Mouse (Mus musculus): ENCODE measurements around the gene Marco. TPM values are rescaled to one million over a fixed set of nuclear protein-coding genes. Genes with fewer than 3 reads are reported as not detected.

Marco gene
- total RNA-seq (2017), result not detected in 3 replicates

DNA sequence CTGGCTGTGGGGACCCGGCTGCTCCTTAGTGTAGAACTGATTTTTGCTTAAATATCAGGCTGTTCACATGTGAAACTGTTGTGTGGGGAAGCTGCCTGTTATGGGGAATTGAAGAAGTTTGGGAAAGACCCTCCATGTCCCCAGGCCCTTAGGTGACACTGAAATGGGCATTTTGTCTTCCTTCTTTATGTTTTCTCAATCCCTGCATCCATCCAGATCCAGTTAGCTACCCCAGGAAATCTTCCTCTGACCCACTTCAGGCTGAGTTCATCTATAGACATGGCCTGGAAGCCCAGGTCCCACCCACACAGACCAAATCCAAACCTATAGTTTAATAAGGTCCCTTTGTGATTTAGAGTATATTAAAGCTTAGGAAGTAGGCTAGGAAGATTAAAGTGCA is at the start of gene Marco:
Marco (minus strand) TSS at position 101 of the 400 bp plus-strand sequence.
- ATAC-seq (replicated peaks; ENCODE audit: insufficient number of reproducible peaks, low FRiP score, low TSS enrichment, poor library complexity, severe bottlenecking), result no peak

DNA sequence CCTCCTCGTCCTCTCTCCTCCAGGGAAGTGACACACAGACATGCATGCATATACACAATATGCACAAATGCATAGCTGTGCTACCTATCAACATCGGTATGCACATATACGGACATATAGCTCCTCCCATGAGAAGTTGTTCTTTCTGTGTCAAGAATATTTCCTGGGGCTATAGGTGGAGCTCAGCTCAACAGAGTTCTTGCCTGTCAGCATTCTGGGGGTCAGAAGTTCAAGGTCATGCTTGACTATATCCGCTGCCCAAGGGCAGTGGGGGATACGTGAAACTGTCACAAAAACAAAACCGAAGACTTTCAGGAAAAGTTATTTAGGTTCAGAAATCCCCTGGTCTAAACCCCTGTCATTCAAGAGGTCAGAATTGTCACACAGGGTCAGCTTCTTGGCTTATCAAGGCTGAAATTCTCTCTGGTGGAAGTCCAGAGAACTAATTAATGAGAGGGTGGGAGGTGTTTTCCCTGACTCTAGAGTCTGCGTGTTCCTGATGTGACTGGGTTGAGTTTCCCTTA is 34.7 kb upstream of the Marco start:
- no peak for ATAC-seq (replicated peaks; ENCODE audit: insufficient number of reproducible peaks, low FRiP score, low TSS enrichment, poor library complexity, severe bottlenecking)

DNA sequence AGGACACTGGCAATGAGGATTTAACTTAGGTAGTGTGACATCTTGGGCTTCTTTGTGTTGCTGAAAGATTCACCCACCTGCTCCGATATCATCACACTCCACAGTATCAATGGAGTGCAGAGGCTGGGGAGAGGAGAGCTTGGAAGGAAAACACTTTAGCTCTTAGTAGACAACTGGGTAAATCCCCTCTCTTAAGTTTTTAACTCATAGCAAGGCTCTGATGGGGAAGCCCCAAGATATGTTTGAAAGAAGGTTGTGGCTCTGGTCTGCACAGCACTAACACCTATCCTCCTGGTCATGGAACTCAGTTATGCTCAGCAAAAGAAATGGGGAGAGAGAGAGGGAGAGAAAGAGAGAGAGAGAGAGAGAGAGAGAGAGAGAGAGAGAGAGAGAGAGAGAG is 32.2 kb upstream of the Marco start:
- ATAC-seq (replicated peaks; ENCODE audit: insufficient number of reproducible peaks, low FRiP score, low TSS enrichment, poor library complexity, severe bottlenecking), result no peak

DNA sequence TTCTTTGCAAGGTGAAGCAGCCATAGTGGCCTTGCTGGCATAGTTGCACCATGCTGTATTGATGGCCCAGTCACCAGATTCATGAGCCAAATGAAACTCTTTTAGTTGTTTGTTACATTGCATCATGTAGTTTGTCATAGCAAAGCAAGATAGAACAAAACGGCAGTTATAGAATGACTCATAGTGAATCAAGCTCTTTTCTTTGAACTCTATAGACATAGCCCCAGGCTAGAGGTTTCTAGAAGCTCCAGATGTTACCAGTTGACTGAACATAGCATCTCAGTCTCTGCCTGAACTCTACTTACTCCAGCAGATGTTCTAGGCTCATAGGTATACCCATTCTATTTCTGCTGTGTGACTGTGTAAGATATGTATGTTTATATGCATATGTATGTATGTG is 31.1 kb upstream of the Marco start:
- ATAC-seq (replicated peaks; ENCODE audit: insufficient number of reproducible peaks, low FRiP score, low TSS enrichment, poor library complexity, severe bottlenecking), result no peak

DNA sequence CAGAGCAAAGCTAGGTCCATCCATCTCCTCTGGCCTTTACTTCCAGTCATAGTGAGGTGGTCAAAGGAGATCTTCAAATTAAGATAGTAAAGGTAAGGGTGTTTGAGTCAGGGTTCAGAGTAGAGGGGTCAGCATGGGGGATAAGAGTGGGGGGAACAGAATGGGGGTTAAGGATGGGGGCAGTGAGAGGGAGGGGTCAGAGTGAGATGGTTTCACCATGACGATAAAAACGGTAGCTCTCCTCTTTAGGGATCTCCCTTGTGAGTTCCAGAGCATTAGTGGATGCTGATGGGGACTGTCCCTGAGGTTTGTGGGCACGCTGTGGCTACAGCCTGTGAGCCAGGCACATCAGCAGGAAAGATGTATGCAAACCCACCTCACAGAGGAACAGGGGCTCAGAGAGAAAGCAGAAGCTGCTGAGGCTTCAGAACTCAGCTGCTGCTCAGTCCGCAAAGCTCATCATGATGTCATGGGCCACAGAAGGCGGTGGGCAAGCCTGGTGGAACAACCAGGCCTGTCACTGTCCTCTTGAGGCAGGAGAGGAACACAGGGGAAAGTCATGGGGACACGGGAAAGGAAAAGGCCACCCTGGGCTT is 27.6 kb upstream of the Marco start:
- no peak for ATAC-seq (replicated peaks; ENCODE audit: insufficient number of reproducible peaks, low FRiP score, low TSS enrichment, poor library complexity, severe bottlenecking)

DNA sequence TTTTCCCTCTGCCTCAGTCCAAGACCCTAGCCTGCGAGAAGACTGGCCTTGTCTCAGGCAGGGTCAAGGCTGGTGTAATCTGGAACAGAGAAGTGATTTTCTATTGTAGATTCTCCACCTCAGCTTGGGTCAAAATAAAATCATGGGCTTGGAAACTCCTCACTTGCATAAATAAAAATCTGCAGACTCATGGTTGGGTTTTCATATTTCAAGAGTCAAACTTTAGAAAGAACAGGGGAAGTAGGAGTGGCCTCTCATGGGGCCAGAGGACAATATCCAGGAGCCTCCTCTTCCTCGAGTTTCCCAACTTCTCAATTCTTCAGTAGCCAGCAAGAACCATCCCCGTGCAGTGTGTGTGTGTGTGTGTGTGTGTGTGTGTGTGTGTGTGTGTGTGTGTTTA is 26.9 kb upstream of the Marco start:
- ATAC-seq (replicated peaks; ENCODE audit: insufficient number of reproducible peaks, low FRiP score, low TSS enrichment, poor library complexity, severe bottlenecking), result no peak

DNA sequence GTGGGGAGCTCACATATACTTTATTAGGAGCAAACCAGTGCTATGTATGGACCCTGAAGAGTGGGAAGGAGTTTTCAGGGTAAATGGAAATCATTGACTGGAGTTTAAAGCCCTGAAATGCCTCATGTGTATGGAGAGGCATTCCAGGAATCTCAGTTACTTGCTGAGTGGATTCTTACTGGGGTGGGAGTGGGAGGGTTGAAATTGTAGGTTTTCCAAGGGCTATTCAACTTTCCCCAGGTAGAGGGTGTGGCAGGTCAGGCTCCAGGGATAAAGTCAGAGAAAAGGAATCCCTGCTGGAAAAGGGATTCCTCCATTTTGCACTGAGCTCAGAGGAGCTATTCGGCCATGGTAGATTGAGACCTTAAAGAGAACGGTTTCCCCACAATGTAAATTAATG is 25.1 kb upstream of the Marco start:
- no peak for ATAC-seq (replicated peaks; ENCODE audit: insufficient number of reproducible peaks, low FRiP score, low TSS enrichment, poor library complexity, severe bottlenecking)

DNA sequence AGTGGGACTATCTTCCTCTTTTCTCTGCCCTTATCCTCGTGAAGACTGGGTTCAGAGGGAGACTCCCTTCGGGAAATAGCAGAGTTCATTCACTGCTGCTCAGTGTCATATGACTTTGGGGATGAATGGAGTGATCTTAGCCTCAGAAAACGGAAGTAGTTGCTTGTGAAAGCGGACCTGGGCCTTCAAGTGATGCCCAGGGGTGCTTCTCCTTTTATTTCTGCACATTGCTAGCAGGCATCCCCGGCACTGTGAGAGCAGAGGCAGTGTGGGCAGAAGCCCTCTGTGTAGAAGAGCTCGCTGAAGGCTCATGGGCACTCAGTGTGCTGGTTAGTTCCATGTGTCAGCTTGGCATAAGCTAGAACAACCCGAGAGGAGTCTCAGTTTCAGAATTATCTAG is 12.8 kb upstream of the Marco start:
- no peak for ATAC-seq (replicated peaks; ENCODE audit: insufficient number of reproducible peaks, low FRiP score, low TSS enrichment, poor library complexity, severe bottlenecking)

DNA sequence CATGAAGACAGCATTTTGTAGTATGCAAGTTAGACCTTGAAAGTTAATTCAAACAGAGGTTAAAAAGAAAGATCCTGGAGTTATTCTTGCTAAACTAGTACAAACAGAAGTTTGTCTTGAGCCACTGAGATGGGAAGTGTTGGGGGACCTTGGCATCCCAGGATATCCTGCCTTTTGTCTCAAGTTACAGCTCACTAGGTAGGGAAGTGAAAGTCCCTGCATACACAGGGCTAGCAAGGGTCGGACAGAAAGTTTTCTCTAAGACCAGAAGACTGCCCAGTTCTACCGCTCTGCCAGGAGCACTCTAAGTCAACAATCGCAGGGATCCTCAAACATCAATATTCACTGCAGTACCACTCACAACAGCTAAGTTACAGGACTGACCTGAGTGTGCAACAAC is 5.5 kb upstream of the Marco start:
- no peak for ATAC-seq (replicated peaks; ENCODE audit: insufficient number of reproducible peaks, low FRiP score, low TSS enrichment, poor library complexity, severe bottlenecking)

DNA sequence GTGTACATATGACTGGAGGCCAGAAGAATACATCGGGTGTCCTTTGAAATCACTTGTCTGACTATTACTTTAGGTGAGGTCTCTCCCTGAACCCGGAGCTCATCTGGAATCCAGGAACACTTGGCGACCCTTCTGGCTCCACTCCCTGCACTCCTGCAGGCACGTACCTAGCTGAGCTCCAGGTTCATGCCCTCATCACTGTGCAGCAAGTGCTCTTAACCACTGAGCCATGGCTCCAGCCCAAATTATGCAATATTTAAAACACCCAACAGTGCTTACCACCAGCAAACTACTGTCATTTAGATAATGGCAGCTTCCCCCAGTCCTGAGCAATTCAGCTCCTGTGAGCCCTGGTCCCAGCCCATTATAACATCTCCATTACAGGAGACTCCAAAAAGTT is 4.2 kb upstream of the Marco start:
- no peak for ATAC-seq (replicated peaks; ENCODE audit: insufficient number of reproducible peaks, low FRiP score, low TSS enrichment, poor library complexity, severe bottlenecking)

DNA sequence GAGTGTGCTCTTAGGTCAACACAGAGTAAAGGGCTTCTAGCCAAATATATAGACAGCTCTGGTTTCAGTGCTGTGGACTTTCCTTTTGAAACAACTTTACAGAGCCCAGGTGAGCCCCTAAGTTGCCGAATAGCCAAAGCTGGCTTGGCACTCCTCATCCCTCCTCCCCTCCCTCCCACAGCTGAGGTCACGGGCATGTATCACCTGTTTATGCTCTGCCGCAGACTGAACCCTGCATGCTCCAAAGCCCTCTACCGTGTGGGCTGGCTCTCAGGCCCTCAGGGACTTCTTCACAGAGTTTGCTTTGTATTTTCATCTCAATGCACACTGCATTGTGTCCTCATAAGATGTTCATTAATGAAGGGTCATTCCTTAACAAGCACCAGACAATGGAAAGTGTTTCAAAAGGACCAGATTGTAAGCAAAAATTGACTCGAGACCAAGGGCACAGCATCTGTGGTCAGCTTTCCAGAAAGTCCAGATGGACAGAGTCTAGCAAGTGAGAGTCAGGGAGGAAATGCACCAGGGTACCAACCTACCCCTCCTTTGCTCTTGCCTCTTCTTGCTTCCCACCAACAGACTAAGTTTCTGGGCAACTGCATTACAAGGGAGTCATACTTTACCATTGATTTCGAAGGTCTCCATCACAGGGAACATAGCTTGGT is 646 bp downstream of the Marco start:
- no peak for ATAC-seq (replicated peaks; ENCODE audit: insufficient number of reproducible peaks, low FRiP score, low TSS enrichment, poor library complexity, severe bottlenecking)

DNA sequence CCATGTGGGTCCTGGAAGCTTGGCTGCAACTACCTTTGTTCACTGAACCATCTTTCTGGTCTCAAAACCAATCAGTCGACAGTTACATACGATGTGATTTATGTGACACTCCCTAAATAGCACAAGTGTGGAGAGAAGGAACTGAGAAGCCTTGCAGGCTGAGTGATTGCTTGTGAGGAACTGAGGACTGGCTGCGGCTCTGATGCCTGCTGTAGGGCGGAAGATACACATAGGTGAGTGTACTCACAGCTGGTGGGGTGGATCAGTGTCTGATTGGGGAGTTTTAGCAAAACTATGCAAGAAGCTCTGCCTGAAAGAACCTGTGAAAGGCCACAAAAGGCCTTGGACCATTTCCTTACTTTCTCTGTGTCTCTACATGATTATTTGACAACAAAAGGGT is 3.3 kb downstream of the Marco start:
- no peak for ATAC-seq (replicated peaks; ENCODE audit: insufficient number of reproducible peaks, low FRiP score, low TSS enrichment, poor library complexity, severe bottlenecking)

DNA sequence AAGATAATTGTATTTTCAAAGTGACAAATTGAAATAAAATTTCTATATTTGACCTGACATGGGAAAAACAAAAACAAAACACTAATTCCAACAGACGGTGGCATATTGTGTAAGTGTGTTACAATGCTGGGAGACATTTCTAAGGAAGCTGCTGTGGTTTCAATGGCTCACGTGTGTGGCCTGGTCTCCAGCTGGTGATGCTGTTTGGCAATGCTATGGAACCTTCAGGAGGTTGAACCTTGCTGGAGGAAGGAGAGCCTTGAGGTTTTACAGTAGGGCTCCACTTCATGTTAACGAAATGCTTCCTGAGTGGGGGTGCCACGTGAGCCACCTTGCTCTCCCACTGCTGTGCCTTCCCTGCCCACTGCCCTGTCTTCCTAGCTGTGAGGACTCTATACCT is 6.8 kb downstream of the Marco start:
- no peak for ATAC-seq (replicated peaks; ENCODE audit: insufficient number of reproducible peaks, low FRiP score, low TSS enrichment, poor library complexity, severe bottlenecking)

DNA sequence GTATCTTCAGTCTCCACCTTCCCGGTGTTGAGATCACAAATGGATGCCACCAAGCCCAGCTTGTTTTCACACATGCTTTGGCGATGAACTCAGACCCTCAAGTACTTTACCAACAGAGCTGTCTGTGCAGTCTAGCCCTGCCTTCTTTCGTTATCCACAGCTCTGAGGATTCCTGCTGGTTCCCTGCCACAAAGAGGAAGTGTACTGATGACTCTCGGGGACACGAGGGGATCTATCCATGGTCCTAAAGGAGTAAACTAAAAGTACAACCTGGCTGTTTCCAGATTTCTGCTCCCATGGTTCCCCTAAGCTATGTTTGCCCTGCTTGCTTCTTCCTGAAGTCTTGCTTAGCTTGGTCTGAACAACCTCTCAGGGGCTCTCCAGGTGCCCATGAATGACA is 23.9 kb downstream of the Marco start:
- ATAC-seq (replicated peaks; ENCODE audit: insufficient number of reproducible peaks, low FRiP score, low TSS enrichment, poor library complexity, severe bottlenecking), result no peak

DNA sequence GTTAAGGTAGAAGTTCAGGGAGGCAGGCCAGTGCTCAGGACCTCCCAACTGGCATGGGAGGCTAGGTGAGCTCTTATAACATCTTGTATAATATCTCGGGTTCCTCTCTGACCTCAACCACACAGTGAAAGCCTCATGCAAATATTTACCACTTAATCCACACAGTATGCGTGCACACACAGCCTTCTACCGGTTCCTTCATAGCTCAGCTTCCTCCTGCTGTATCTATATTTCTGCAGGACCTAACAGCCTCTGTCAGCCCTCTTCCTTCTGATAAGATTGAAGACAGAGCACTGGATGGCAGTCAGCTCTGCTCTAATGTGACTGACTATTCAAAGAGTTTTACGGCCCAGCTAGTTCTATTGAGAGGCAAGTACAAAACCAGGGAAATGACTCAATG is 30.0 kb downstream of the Marco start:
- no peak for ATAC-seq (replicated peaks; ENCODE audit: insufficient number of reproducible peaks, low FRiP score, low TSS enrichment, poor library complexity, severe bottlenecking)

DNA sequence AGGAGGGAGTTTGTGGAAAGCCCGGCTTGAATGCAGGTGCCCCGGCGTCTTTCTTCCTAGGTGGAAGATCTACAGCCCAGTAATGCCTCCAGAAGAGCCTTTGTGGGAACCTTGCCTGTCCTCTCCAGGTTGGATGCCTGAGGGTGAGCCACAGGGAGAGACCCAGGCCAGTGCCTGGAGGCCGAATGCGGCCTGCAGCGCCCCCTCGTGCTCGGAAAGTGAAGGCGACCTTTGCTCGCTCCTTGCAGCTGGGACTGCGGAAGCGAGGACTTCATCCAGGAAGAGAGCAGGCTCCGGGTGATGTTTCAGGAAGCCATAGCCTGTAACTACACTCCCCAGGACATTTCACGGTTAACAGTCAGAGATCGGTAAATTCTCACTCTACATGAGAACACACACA is 35.9 kb downstream of the Marco start:
- ATAC-seq (replicated peaks; ENCODE audit: insufficient number of reproducible peaks, low FRiP score, low TSS enrichment, poor library complexity, severe bottlenecking), result no peak

DNA sequence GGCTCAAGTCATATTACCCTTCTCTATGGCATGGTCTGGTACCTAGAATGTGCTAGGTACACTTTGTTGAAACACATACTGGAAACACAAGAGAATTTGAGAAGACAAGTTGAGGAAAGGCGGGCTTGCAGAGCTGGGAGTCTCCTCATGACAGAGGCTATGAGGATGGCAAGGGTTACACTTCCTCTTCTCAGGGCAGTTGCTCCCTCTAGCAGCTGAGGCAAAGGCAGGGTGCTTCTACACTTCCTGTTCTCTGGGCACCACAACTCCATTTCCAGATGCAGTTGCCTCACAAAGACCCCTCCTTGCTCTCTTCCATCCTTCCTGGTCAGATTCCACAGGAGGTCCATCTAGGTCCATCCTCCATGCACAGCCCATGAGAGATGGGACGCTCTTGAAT is 37.5 kb downstream of the Marco start:
- no peak for ATAC-seq (replicated peaks; ENCODE audit: insufficient number of reproducible peaks, low FRiP score, low TSS enrichment, poor library complexity, severe bottlenecking)

DNA sequence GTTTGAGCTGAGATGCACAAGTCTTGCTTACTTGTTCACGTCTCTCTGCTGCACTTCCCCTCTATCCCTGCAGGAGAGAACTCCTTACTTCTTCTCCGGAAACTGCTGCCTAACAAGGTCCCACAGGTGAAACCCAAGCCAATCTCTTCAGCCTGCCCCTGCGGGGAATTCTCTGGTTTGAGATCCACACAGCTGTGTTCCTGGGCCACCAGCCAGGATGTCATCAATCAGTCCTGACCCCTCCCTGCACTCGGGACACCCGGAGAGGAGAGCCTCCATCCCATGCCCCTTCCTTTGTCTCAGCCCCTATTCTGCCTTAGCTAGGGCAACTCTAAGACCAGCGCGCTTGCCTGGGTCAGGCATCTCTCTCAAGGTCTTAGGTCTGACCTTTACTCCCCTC is 38.1 kb downstream of the Marco start:
- no peak for ATAC-seq (replicated peaks; ENCODE audit: insufficient number of reproducible peaks, low FRiP score, low TSS enrichment, poor library complexity, severe bottlenecking)

DNA sequence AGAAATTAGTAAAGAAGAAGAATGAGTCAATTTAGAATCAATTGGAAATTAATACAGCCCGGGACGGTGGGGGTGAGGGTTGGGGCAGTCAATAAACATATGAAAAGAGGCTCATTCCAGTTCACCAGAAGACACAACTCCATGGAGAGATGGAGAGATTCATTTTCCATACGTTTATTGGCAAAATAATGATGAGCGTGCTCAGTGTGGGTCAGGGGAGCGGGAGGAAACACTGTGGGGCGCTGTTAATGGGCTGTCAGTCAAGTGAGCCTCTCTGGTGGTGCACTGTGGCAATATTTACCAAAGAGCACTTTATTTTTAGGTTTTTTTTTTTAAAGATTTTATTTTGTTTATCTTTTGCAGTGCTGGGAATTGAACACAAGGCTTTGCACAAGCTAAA is 45.8 kb downstream of the Marco start:
- no peak for ATAC-seq (replicated peaks; ENCODE audit: insufficient number of reproducible peaks, low FRiP score, low TSS enrichment, poor library complexity, severe bottlenecking)

DNA sequence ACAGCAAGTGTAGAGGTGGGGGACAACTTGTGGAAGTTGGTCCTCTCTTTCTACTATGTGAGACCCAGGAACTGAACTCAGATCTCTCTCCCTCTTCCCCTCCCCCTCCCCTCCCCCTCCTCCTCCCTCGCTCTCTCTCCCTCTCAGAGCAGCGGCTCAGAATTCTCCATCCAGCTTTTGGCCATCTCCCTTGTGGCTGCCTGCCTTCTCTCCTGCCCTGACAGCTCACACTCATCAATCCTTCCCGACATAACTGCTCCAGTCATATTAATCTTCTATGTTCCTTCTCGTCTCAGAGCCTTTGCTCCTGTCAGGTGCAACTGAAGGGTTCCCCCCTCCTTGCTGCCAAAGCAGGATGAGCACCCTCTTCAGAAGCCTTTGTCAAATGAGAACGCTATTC is 46.3 kb downstream of the Marco start:
- ATAC-seq (replicated peaks; ENCODE audit: insufficient number of reproducible peaks, low FRiP score, low TSS enrichment, poor library complexity, severe bottlenecking), result no peak

Data from monocyte, adult 5-6 weeks (primary cell).